Mouse (Mus musculus): ENCODE measurements around the gene Hist2h2aa2. TPM values are rescaled to one million over a fixed set of nuclear protein-coding genes. Genes with fewer than 3 reads are reported as not detected.
"Not testable (repeated sequence)": the region's sequence is repeated elsewhere in the genome, so short reads cannot be mapped to it uniquely, and the experiment has no call there.

The Hist2h2aa2 gene
- polyA plus RNA-seq, 1 experiment from 2014 or later = 86.4 TPM

DNA sequence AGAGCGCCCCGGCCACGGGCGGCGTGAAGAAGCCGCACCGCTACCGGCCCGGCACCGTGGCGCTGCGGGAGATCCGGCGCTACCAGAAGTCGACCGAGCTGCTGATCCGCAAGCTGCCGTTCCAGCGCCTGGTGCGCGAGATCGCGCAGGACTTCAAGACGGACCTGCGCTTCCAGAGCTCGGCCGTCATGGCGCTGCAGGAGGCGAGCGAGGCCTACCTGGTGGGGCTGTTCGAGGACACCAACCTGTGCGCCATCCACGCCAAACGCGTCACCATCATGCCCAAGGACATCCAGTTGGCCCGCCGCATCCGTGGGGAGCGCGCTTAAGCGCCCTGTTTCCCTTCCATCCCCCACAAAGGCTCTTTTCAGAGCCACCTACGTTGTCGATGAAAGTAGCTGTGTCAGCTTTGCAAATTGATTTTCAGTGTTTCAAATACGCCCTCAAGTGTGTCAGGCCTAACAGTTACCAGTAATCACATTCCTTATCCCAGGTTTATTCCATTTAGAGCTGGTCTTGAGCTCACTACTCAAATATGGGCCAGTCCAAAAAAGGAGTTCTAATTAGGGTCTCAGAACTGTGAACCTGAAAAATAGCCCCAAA lies 28.8 kb upstream of the Hist2h2aa2 start:
- not testable (repeated sequence) for H3K27me3 ChIP-seq; H3K9me3 ChIP-seq (replicated peaks); H3K36me3 ChIP-seq; DNase-seq
- peaks cover 52% of the 10 kb centered on the region for H3K4me1 ChIP-seq (replicated peaks)
- WGBS (ENCODE audit: insufficient replicate concordance) = 0% methylated on average over 9 of the region's 44 CpGs
- H3K9ac ChIP-seq = peak overlapping the region; percentile 84
- peak overlapping the region; percentile 59 for H3K4me3 ChIP-seq (replicated peaks)
- H3K4me2 ChIP-seq = peak overlapping the region; percentile 68
- ATAC-seq (ENCODE audit: low read depth) = peak; percentile 37
- peak overlapping the region; percentile 100 for H3K27ac ChIP-seq

- peaks cover 51% of the 10 kb centered on the region for H3K4me1 ChIP-seq (replicated peaks)
- H3K9me3 ChIP-seq (replicated peaks) = no peaks in the 10 kb centered on the region
- peak; percentile 44 for ATAC-seq (ENCODE audit: low read depth)
- H3K27ac ChIP-seq = peak within 1 kb of the TSS; percentile 100
- peak within 1 kb of the TSS; percentile 59 for H3K4me3 ChIP-seq (replicated peaks)
- H3K4me2 ChIP-seq = peak within 1 kb of the TSS; percentile 68
- peak within 1 kb of the TSS; percentile 84 for H3K9ac ChIP-seq
- 22% methylated on average over 29 of the region's 30 CpGs for WGBS (ENCODE audit: insufficient replicate concordance)
- no peaks in the 10 kb centered on the region for H3K36me3 ChIP-seq
- no peaks in the 10 kb centered on the region for H3K27me3 ChIP-seq
- peak; percentile 82 for DNase-seq
Observed at GRCm38 (mm10) chr3:96268051-96268775, 28.1 kb upstream of the Hist2h2aa2 start, which contains the start of gene Hist2h3b. TSS of gene Hist2h3b (plus strand) at chr3:96268654.

DNA sequence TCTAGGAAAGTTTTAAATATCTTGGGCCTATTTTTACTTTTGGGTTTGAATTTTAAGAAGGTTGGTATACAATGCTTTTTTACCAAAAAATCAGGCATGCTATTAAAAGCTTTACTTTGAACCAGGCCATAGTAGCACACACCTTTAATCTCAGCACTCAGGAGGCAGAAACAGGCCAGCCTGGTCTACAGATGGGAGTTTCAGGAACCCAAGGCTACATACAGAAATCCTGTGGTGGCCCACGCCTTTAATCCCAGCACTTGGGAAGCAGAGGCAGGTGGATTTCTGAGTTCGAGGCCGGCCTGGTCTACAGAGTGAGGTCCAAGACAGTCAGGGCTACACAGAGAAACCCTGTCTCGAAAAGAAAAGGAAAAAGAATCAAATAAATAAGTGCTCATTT lies 27.5 kb upstream of the Hist2h2aa2 start:
- peak overlapping the region; percentile 66 for H3K9ac ChIP-seq
- H3K27ac ChIP-seq = peak overlapping the region; percentile 92
- no peaks in the 10 kb centered on the region for H3K9me3 ChIP-seq (replicated peaks)
- H3K4me3 ChIP-seq (replicated peaks) = no peak overlapping the region; the same call in 1 of the 2 replicates
- ATAC-seq (ENCODE audit: low read depth) (no peak), DNase-seq (no peak)
- 72% methylated on average over 4 of the region's 4 CpGs for WGBS (ENCODE audit: insufficient replicate concordance)
- no peaks in the 10 kb centered on the region for H3K27me3 ChIP-seq
- H3K4me2 ChIP-seq = peak overlapping the region; percentile 64
- no peaks in the 10 kb centered on the region for H3K36me3 ChIP-seq
- peaks cover 51% of the 10 kb centered on the region for H3K4me1 ChIP-seq (replicated peaks)

DNA sequence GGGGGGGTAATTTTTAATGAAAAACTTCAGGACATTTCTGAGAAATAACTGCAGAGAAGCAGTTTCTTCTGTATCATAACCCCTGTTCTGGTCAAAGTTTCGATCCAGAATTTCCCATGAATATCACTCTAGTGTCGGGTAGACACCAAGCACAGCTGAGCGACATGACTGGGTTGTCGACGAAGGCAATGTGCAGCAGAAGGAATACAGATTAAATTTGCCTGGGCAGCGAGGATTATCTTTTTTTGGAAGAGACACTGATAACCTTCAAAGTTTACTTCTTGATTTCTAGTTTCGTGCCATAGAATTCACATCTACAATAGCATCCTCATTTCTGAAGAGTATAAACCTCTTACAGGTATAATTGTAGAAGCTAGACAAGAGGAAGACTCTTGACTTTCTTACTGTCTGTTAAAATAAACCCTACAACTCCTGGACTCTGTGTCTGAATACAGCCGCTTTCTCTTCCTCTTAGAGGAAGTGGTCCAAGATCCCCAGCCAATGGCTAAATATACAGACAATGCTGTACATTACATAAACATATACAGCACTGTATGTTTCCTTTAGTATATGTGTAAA lies 26.1 kb upstream of the Hist2h2aa2 start:
- H3K27me3 ChIP-seq = no peaks in the 10 kb centered on the region
- peak overlapping the region; percentile 31 for H3K4me2 ChIP-seq
- H3K4me1 ChIP-seq (replicated peaks) = peaks cover 60% of the 10 kb centered on the region
- H3K9me3 ChIP-seq (replicated peaks) = no peaks in the 10 kb centered on the region
- WGBS (ENCODE audit: insufficient replicate concordance) = 35% methylated on average over 8 of the region's 8 CpGs
- ATAC-seq (ENCODE audit: low read depth) (no peak), DNase-seq (no peak)
- peak overlapping the region; percentile 64 for H3K9ac ChIP-seq
- no peaks in the 10 kb centered on the region for H3K36me3 ChIP-seq
- no peak overlapping the region for H3K4me3 ChIP-seq (replicated peaks)
- H3K27ac ChIP-seq = peak overlapping the region; percentile 92

- peak overlapping the region; percentile 90 for H3K9ac ChIP-seq
- peaks cover 61% of the 10 kb centered on the region for H3K4me1 ChIP-seq (replicated peaks)
- whole genome bisulfite sequencing (ENCODE audit: insufficient replicate concordance) = 68% methylated on average over 7 of the region's 7 CpGs
Observed at GRCm38 (mm10) chr3:96264404-96264949, 24.4 kb upstream of the Hist2h2aa2 start.

DNA sequence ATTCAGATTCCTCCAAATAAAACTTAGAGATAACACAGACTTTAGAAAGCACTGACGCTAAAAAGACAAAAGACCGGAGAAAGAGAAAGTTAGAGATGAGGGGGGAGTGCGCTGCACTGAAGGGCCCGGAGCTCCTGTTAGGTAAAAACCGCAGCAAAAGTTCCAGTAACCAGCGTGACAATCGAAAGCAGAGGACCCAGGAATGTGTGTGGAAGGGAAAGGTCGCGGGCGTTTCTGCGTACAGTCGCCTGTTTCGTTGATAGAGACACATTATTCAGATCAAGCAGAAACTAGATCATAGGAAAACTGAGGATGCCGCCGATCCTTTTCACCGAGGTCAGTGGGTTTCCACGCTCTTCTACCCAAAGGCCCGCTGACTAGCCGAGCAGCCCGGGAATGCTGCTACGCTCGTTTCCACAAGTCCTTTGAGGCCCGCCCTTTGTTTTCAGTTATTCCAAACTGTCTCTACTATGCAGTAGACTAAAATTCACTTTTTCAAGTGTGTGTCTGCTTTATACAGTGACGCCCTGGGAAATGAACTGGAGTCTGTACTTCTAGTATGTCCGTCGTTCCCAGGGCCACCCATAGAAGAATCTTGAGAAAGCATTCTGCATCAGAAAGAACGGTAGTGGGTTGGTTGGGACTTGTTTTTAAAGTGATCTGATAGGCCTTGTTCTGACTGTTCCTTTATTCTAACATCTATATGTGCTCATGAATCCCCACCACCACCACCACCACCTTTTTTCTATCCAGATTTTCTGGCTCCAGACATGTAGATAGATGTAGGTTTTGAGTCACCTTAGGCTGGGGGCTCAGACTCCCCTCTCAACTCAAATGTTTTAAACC lies 23.7 kb upstream of the Hist2h2aa2 start:
- WGBS (ENCODE audit: insufficient replicate concordance) = 5% methylated on average over 27 of the region's 27 CpGs
- peak overlapping the region; percentile 59 for H3K4me3 ChIP-seq (replicated peaks)
- H3K4me1 ChIP-seq (replicated peaks) = peaks cover 66% of the 10 kb centered on the region
- DNase-seq (no peak), ATAC-seq (ENCODE audit: low read depth) (no peak)
- H3K9ac ChIP-seq = peak overlapping the region; percentile 90
- H3K36me3 ChIP-seq = no peaks in the 10 kb centered on the region
- peak overlapping the region; percentile 99 for H3K27ac ChIP-seq
- H3K27me3 ChIP-seq = no peaks in the 10 kb centered on the region
- peak overlapping the region; percentile 81 for H3K4me2 ChIP-seq
- no peaks in the 10 kb centered on the region for H3K9me3 ChIP-seq (replicated peaks)

More at GRCm38 (mm10) chr3:96264404-96264949, 24.4 kb upstream of the Hist2h2aa2 start:
- H3K4me3 ChIP-seq (replicated peaks) = peak overlapping the region; percentile 59
- DNase-seq (no peak), ATAC-seq (ENCODE audit: low read depth) (no peak)
- H3K4me2 ChIP-seq = peak overlapping the region; percentile 81
- H3K9me3 ChIP-seq (replicated peaks) = no peaks in the 10 kb centered on the region
- H3K36me3 ChIP-seq = no peaks in the 10 kb centered on the region
- peak overlapping the region; percentile 99 for H3K27ac ChIP-seq
- no peaks in the 10 kb centered on the region for H3K27me3 ChIP-seq

DNA sequence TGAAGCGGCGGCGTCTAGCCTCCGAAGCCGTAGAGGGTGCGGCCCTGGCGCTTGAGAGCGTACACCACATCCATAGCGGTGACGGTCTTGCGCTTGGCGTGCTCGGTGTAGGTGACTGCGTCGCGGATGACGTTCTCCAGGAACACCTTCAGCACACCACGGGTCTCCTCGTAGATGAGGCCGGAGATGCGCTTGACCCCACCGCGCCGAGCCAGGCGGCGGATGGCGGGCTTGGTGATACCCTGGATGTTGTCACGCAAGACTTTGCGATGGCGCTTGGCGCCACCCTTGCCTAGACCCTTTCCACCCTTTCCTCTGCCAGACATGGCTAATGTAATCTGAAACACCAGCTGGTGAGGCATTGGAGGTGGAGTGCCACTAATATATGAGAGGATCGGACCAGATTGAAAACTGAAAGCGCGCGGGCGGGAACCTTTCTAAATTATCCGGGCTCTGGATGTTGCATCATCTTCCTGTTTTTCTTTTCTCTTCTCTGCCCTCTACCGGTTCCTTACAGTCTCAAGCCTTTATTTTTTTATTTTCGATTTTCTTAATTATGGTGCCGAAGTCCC lies 23.0 kb upstream of the Hist2h2aa2 start, which contains the start of gene Hist2h4:
Gene Hist2h4 (minus strand): TSS at position 333 of the 572 bp plus-strand sequence.
- no peaks in the 10 kb centered on the region for H3K9me3 ChIP-seq (replicated peaks)
- H3K4me2 ChIP-seq = peak within 1 kb of the TSS; percentile 81
- peak within 1 kb of the TSS; percentile 99 for H3K27ac ChIP-seq
- DNase-seq = peak; percentile 95
- H3K9ac ChIP-seq = peak within 1 kb of the TSS; percentile 90
- no peaks in the 10 kb centered on the region for H3K27me3 ChIP-seq
- ATAC-seq (ENCODE audit: low read depth) = peak; percentile 88
- H3K4me3 ChIP-seq (replicated peaks) = peak within 1 kb of the TSS; percentile 59
- WGBS (ENCODE audit: insufficient replicate concordance) = under 1% methylated on average over 40 of the region's 40 CpGs
- H3K36me3 ChIP-seq = no peaks in the 10 kb centered on the region
- H3K4me1 ChIP-seq (replicated peaks) = peaks cover 65% of the 10 kb centered on the region

DNA sequence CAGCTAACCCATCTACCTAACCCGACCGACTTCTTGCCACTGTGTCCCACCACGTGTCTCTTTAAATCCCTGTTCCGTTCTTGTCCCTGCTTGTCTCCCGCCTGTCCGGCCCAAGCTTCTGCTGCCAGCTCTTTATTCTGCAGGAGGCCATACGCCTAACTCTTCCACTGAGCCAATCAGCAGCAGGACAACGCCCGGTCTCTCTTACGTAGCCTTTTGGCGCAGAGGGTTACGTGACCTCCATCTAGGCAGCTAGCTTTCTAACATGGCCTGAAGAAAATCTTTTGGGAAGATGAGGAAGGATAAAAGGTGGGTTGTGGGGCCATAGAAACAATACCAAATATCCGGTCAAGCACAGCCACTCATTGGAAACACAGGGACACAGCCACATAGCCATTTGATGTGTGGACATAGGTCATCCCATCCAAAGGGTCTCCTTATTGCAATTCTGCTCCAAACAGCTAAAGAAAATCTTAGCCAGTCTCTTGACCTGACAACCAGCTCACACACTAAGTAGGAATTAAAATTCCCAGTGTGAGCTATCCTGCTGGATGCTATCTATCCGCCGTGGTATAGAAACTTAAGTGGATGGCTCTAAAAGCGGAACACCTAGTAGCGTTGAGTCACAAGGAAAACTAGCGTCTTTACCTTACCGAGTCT lies 22.3 kb upstream of the Hist2h2aa2 start:
- peak; percentile 76 for ATAC-seq (ENCODE audit: low read depth)
- Histone ChIP-seq H3K9me3 (replicated peaks) (no peaks in the 10 kb centered on the region), H3K4me3 (replicated peaks) (peak overlapping the region; percentile 59), H3K4me1 (replicated peaks) (peaks cover 58% of the 10 kb centered on the region), H3K27ac (peak overlapping the region; percentile 99), H3K4me2 (peak overlapping the region; percentile 81), H3K27me3 (no peaks in the 10 kb centered on the region), H3K9ac (peak overlapping the region; percentile 90), H3K36me3 (no peaks in the 10 kb centered on the region)
- DNase-seq = peak; percentile 79
- 1% methylated on average over 19 of the region's 19 CpGs for WGBS (ENCODE audit: insufficient replicate concordance)

- H3K9ac ChIP-seq = peak overlapping the region; percentile 90
- ATAC-seq (ENCODE audit: low read depth) = no peak
- no peaks in the 10 kb centered on the region for H3K27me3 ChIP-seq
- no peak for DNase-seq
- H3K9me3 ChIP-seq (replicated peaks) = no peaks in the 10 kb centered on the region
- H3K4me3 ChIP-seq (replicated peaks) = peak overlapping the region; percentile 59
- peak overlapping the region; percentile 99 for H3K27ac ChIP-seq
- H3K36me3 ChIP-seq = no peaks in the 10 kb centered on the region
- 48% methylated on average over 3 of the region's 3 CpGs for WGBS (ENCODE audit: insufficient replicate concordance)
- peaks cover 52% of the 10 kb centered on the region for H3K4me1 ChIP-seq (replicated peaks)
- H3K4me2 ChIP-seq = peak overlapping the region; percentile 81
Observed at GRCm38 (mm10) chr3:96261623-96262022, 21.5 kb upstream of the Hist2h2aa2 start.

GRCm38 (mm10) chr3:96260220-96260619 lies 20.1 kb upstream of the Hist2h2aa2 start:
- no peaks in the 10 kb centered on the region for H3K9me3 ChIP-seq (replicated peaks)
- no peak overlapping the region for H3K9ac ChIP-seq
- ATAC-seq (ENCODE audit: low read depth) (no peak), DNase-seq (no peak)
- H3K27ac ChIP-seq = no peak overlapping the region
- WGBS (ENCODE audit: insufficient replicate concordance) = 74% methylated on average over 5 of the region's 5 CpGs
- H3K27me3 ChIP-seq = no peaks in the 10 kb centered on the region
- H3K4me2 ChIP-seq = no peak overlapping the region
- H3K4me1 ChIP-seq (replicated peaks) = peaks cover 53% of the 10 kb centered on the region
- H3K36me3 ChIP-seq = no peaks in the 10 kb centered on the region
- no peak overlapping the region for H3K4me3 ChIP-seq (replicated peaks)

Data from liver, embryonic 13.5 days (tissue).